Mouse (Mus musculus) liver, embryonic 14.5 days (tissue): Measurements from ENCODE around the gene Rpusd4.

Experiments
- CTCF ChIP-seq: IDR thresholded peaks from 2 replicates; pipeline ENCODE4 v1.5.1; 2016; ENCODE audit warnings: antibody characterized with exemption, low read depth, control low read depth
- EP300 ChIP-seq: IDR thresholded peaks from 2 replicates; pipeline ENCODE4 v1.6.1; 2016; ENCODE audit warnings: antibody characterized with exemption, low read depth

- TF ChIP-seq CTCF (no peak), EP300 (no peak)
Measured at GRCm38 (mm10) chr9:35307461-35307860, 39.8 kb downstream of the Rpusd4 start.
